Mouse (Mus musculus) ES-Bruce4 (cell line): ENCODE results near the gene Rap1gds1.

Experiments used
- CTCF ChIP-seq: IDR thresholded peaks from one replicate; pipeline ENCODE4 v1.8.1; 2011; ENCODE audit warnings: low read depth, low read length
- EP300 ChIP-seq: IDR thresholded peaks from 2 replicates; pipeline ENCODE4 v1.6.1; 2011; ENCODE audit warnings: low read depth, low read length; ENCODE audit not compliant: insufficient read depth

DNA sequence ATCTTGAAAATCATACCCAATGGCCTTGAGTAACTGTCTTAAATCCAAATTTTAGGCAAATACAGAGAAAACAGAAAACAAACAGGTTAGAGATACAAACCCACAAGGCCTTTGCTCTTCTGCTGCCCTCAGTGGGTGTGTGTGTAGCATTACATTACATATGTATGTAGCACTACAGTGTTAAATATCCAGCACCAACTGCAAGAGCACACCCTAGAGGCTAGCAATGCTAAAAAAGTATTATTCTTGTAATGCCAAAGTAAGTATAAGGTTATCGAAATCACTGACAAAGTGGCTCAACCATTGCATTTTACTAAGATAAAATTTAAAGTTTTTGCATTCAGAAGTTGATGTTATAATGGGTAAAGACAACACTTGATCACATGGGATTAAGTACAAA lies 97.6 kb downstream of the Rap1gds1 start:
- TF ChIP-seq CTCF (no peak), EP300 (no peak)
